Mouse (Mus musculus) activated CD4-positive, CD25-positive, alpha-beta regulatory T cell, adult 4 months (primary cell): Measurements from ENCODE around the gene Gm20547. TPM values are rescaled to one million over a fixed set of nuclear protein-coding genes. Genes with fewer than 3 reads are reported as not detected.
"Not testable (repeated sequence)": the region's sequence is repeated elsewhere in the genome, so short reads cannot be mapped to it uniquely, and the experiment has no call there.

Source experiments
- ATAC-seq: one replicate; pipeline ENCODE4 v1.8.0; 2017
- polyA plus RNA-seq, 2 experiments: library from polyadenylated mRNA; unstranded; fragments of 100-300 nt; shearing (Covaris generic); gene quantifications; one replicate each; pipeline ENCODE4 v1.2.1; 2017

The Gm20547 gene
- polyA plus RNA-seq, 2 experiments from 2014 or later: not detected

GRCm38 (mm10) chr17:34850517-34851125 is 31.2 kb downstream of the Gm20547 start:
- no peak for ATAC-seq

- peak; percentile 98 for ATAC-seq
These were observed 31.9 kb downstream of the Gm20547 start, which contains the start of the genes Skiv2l and Nelfe for GRCm38 (mm10) chr17:34849722-34850516. TSS of gene Skiv2l (minus strand) at chr17:34850210. TSS of gene Nelfe (plus strand) at chr17:34850391.

- no peak for ATAC-seq
These were observed 34.2 kb downstream of the Gm20547 start for GRCm38 (mm10) chr17:34847615-34848014.

- no peak for ATAC-seq
These were observed 34.6 kb downstream of the Gm20547 start for GRCm38 (mm10) chr17:34847192-34847591.

GRCm38 (mm10) chr17:34844884-34845283 is 37.0 kb downstream of the Gm20547 start:
- no peak for ATAC-seq

GRCm38 (mm10) chr17:34840736-34841307 is 41.0 kb downstream of the Gm20547 start:
- ATAC-seq: no peak

GRCm38 (mm10) chr17:34838785-34839184 is 43.1 kb downstream of the Gm20547 start:
- ATAC-seq: no peak

GRCm38 (mm10) chr17:34837464-34838324 is 44.1 kb downstream of the Gm20547 start:
- ATAC-seq: no peak

- ATAC-seq: peak; percentile 96
These were observed 45.0 kb downstream of the Gm20547 start, which contains the start of the genes Stk19 and Dxo for GRCm38 (mm10) chr17:34836856-34837221. TSS of gene Stk19 (minus strand) at chr17:34836945. TSS of gene Dxo (plus strand) at chr17:34837019.

GRCm38 (mm10) chr17:34836155-34836855 is 45.5 kb downstream of the Gm20547 start:
- ATAC-seq: peak; percentile 20

- not testable (repeated sequence) for ATAC-seq
These were observed 51.1 kb downstream of the Gm20547 start for GRCm38 (mm10) chr17:34830776-34831175.

GRCm38 (mm10) chr17:34814818-34815370 is 66.9 kb downstream of the Gm20547 start:
- no peak for ATAC-seq

- not testable (repeated sequence) for ATAC-seq
These were observed 68.1 kb downstream of the Gm20547 start for GRCm38 (mm10) chr17:34813747-34814146.

GRCm38 (mm10) chr17:34811275-34811674 is 70.6 kb downstream of the Gm20547 start:
- no peak for ATAC-seq

- not testable (repeated sequence) for ATAC-seq
These were observed 71.0 kb downstream of the Gm20547 start for GRCm38 (mm10) chr17:34810811-34811210.

GRCm38 (mm10) chr17:34810411-34810810 is 71.4 kb downstream of the Gm20547 start:
- ATAC-seq: not testable (repeated sequence)

GRCm38 (mm10) chr17:34808599-34809205 is 73.1 kb downstream of the Gm20547 start:
- ATAC-seq: no peak

- no peak for ATAC-seq
These were observed 74.7 kb downstream of the Gm20547 start for GRCm38 (mm10) chr17:34807176-34807575.
